In the genomic region with DNA sequence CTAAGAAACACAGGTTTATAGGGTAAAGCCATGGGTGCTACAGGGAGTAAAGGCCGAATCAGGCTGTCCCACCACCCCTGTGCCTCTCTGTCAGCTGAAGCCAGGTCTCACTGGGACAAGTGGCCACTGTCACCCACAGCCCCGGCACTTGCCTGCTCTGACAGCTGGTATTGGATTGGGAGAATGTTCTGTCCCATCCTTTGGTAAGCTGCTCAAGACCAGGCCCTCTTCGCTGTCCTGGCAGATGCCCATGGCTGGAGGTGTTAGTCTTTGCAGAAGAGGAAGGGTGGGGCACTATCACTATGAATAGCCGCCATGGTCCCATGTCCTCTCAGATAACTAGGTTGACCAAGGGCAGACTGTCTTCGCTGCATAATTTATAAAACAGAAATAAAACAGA, we compare ENCODE assay signal across 22 mouse cellular contexts. TPM values are rescaled to one million over a fixed set of nuclear protein-coding genes. Genes with fewer than 3 reads are reported as not detected.
DNase-seq lines count a peak whose midpoint lies in the region; ATAC-seq lines count a peak whose summit lies in the region.
"Had no signal": no experiment of that assay in that cellular context is flagged by ENCODE, and none has a peak within 500 bp of the region (broad histone marks: within the 10 kb centered on the region; RNA-seq: fewer than 3 reads in every experiment).

No protein-coding gene starts in this region.

- 79% methylated on average over 5 of the region's 5 CpGs for WGBS in heart, embryonic 10.5 days
- WGBS in hindbrain, embryonic 13.5 days = 90% methylated on average over 5 of the region's 5 CpGs

- no peaks in the 10 kb centered on the region for H3K27me3 ChIP-seq in heart, embryonic 10.5 days (ENCODE audit: insufficient read depth, poor library complexity, severe bottlenecking)
- no peaks in the 10 kb centered on the region for H3K27me3 ChIP-seq in hindbrain, embryonic 13.5 days
- H3K27me3 ChIP-seq: forebrain, embryonic 13.5 days; heart, embryonic 13.5 days; hindbrain, embryonic 15.5 days had no signal

- no peak overlapping the region for H3K27ac ChIP-seq in heart, embryonic 10.5 days
- no peak overlapping the region for H3K27ac ChIP-seq in hindbrain, embryonic 13.5 days
- H3K27ac ChIP-seq: forebrain, embryonic 13.5 days; heart, embryonic 13.5 days; hindbrain, embryonic 15.5 days had no signal

- peak; percentile 98 for DNase-seq in heart, adult 11 months
- no peak for DNase-seq in heart, embryonic 10.5 days (ENCODE audit: low spot score)
- DNase-seq in heart, adult 8-10 months (ENCODE audit: low spot score) = peak; percentile 28
- peak; percentile 30 to 43 for DNase-seq in heart, postnatal 10 days
- DNase-seq in heart, postnatal 4 days = peak; percentile 17
- DNase-seq in gastrocnemius, postnatal 4 days (ENCODE audit: low spot score in 2 of 2) = no peak
- DNase-seq: adrenal gland, postnatal 10 days; adrenal gland, postnatal 36 days; cerebellum, adult 18-20 months; cerebellum, adult 9-10 months; cerebellum, postnatal 14 days; gastrocnemius, postnatal 10 days; gastrocnemius, postnatal 36 days; kidney, adult 2 months had no signal

- H3K36me3 ChIP-seq in heart, embryonic 10.5 days = peaks cover 90% of the 10 kb centered on the region
- H3K36me3 ChIP-seq in hindbrain, embryonic 13.5 days = peaks cover 87% of the 10 kb centered on the region

- H3K4me3 ChIP-seq in heart, embryonic 10.5 days = no peak overlapping the region
- no peak overlapping the region for H3K4me3 ChIP-seq in hindbrain, embryonic 13.5 days
- H3K4me3 ChIP-seq: forebrain, embryonic 10.5 days; forebrain, embryonic 13.5 days; heart, embryonic 13.5 days; hindbrain, embryonic 10.5 days; hindbrain, embryonic 15.5 days had no signal

- no peak overlapping the region for H3K9ac ChIP-seq in hindbrain, embryonic 13.5 days
- H3K9ac ChIP-seq: forebrain, embryonic 13.5 days; heart, embryonic 13.5 days; hindbrain, embryonic 15.5 days had no signal

- H3K4me1 ChIP-seq in heart, embryonic 10.5 days = peaks cover 7% of the 10 kb centered on the region
- peaks cover 22% of the 10 kb centered on the region for H3K4me1 ChIP-seq in hindbrain, embryonic 13.5 days (replicated peaks)
- H3K4me1 ChIP-seq: heart, embryonic 13.5 days had no signal

- ATAC-seq in hindbrain, embryonic 13.5 days (ENCODE audit: low FRiP score) = no peak
- ATAC-seq: forebrain, embryonic 13.5 days; forebrain, embryonic 16.5 days; intestine, postnatal 0 days had no signal

- intact Hi-C loops in heart, postnatal 10 days (cut with DNase I) = no loop called here

- no peaks in the 10 kb centered on the region for H3K9me3 ChIP-seq in heart, embryonic 10.5 days
- no peaks in the 10 kb centered on the region for H3K9me3 ChIP-seq in hindbrain, embryonic 13.5 days
- H3K9me3 ChIP-seq: forebrain, embryonic 10.5 days; forebrain, embryonic 13.5 days; heart, embryonic 13.5 days; hindbrain, embryonic 10.5 days; hindbrain, embryonic 15.5 days had no signal

- H3K4me2 ChIP-seq in hindbrain, embryonic 13.5 days = no peak overlapping the region
- H3K4me2 ChIP-seq: forebrain, embryonic 13.5 days; heart, embryonic 13.5 days; hindbrain, embryonic 15.5 days had no signal

RNA-seq across cellular contexts. Expression of gene Mcf2l, which starts 40.0 kb away (rescaled TPM):
- 8.3 and 9.1 TPM in 2 replicates for polyA plus RNA-seq in heart, embryonic 10.5 days (2016; fragmentation: Nextera tagmentation; extraction: Ambion mirVana)
- total RNA-seq in heart, adult 8-10 months (2022) = 10 to 100 TPM; 55.6 to 85.0 (median 65.1) TPM
- 10 to 100 TPM; 56.4 to 88.8 TPM for total RNA-seq in heart, postnatal 10 days (2021)
- 10 to 100 TPM; 28.8 to 33.0 TPM for total RNA-seq in heart, postnatal 4 days (2021)
- 119 and 125 TPM in 2 replicates for polyA plus RNA-seq in hindbrain, embryonic 13.5 days (2015; fragmentation: Nextera tagmentation; extraction: Ambion mirVana)
- total RNA-seq in gastrocnemius, postnatal 4 days (2021) = 10 to 100 TPM; 36.0 to 42.4 TPM

Comparison
In these comparisons a context has a peak if more than half of its experiments do, and no peak if none do; other contexts are left out.
1. DNase-seq: peak in heart, adult 11 months (single experiment), heart, adult 8-10 months (single experiment), heart, postnatal 10 days (2 of 2) and heart, postnatal 4 days (single experiment); none in heart, embryonic 10.5 days (single experiment) and gastrocnemius, postnatal 4 days (0 of 2).